Mouse (Mus musculus) hindbrain, embryonic 12.5 days (tissue): ENCODE measurements around the gene Acadsb. TPM values are rescaled to one million over a fixed set of nuclear protein-coding genes. Genes with fewer than 3 reads are reported as not detected.
"Not testable (repeated sequence)": the region's sequence is repeated elsewhere in the genome, so short reads cannot be mapped to it uniquely, and the experiment has no call there.

Experiments used
- ATAC-seq: fragments of 200-750 bp; cut with Nextera tagmentation; 2 replicates; pipeline ENCODE4 v1.8.0; 2017; ENCODE audit warnings: moderate TSS enrichment; ENCODE audit not compliant: low FRiP score
- H3K27ac ChIP-seq: fragments of 300-500 bp; sonication (generic); 2 replicates; pipeline ENCODE4 v1.5.1; 2016; ENCODE audit warnings: mild to moderate bottlenecking
- H3K27me3 ChIP-seq: fragments of 300-500 bp; sonication (generic); 2 replicates; pipeline ENCODE4 v1.6.1; 2016; ENCODE audit warnings: mild to moderate bottlenecking
- H3K36me3 ChIP-seq: fragments of 300-500 bp; sonication (generic); 2 replicates; pipeline ENCODE4 v1.6.1; 2016; ENCODE audit warnings: mild to moderate bottlenecking
- H3K4me1 ChIP-seq: fragments of 300-500 bp; sonication (generic); 2 replicates; pipeline ENCODE4 v1.6.1; 2016
- H3K4me2 ChIP-seq: fragments of 300-500 bp; sonication (generic); replicated peaks from 2 replicates; pipeline ENCODE4 v1.6.1; 2016; ENCODE audit warnings: mild to moderate bottlenecking
- H3K4me3 ChIP-seq: fragments of 300-500 bp; sonication (generic); 2 replicates; pipeline ENCODE4 v1.5.1; 2016; ENCODE audit warnings: mild to moderate bottlenecking
- H3K9ac ChIP-seq: fragments of 300-500 bp; sonication (generic); 2 replicates; pipeline ENCODE4 v1.6.1; 2016; ENCODE audit warnings: mild to moderate bottlenecking, moderate library complexity
- H3K9me3 ChIP-seq: fragments of 300-500 bp; sonication (generic); replicated peaks from 2 replicates; pipeline ENCODE4 v1.6.1; 2016; ENCODE audit warnings: mild to moderate bottlenecking
- WGBS: fragments of 180-500 bp; shearing (Covaris S2); methylation state at CpG from one replicate; pipeline ENCODE4 v1.1.7; 2016; 5-methylcytosine and 5-hydroxymethylcytosine counted together
- polyA plus RNA-seq: library from polyadenylated mRNA; unstranded; fragments of >200 nt; fragmentation: Nextera tagmentation; extraction: Ambion mirVana; gene quantifications from 2 replicates; pipeline ENCODE4 v1.2.1, GENCODE M21; 2016

The Acadsb gene
- 107 and 111 TPM in 2 replicates for polyA plus RNA-seq

DNA sequence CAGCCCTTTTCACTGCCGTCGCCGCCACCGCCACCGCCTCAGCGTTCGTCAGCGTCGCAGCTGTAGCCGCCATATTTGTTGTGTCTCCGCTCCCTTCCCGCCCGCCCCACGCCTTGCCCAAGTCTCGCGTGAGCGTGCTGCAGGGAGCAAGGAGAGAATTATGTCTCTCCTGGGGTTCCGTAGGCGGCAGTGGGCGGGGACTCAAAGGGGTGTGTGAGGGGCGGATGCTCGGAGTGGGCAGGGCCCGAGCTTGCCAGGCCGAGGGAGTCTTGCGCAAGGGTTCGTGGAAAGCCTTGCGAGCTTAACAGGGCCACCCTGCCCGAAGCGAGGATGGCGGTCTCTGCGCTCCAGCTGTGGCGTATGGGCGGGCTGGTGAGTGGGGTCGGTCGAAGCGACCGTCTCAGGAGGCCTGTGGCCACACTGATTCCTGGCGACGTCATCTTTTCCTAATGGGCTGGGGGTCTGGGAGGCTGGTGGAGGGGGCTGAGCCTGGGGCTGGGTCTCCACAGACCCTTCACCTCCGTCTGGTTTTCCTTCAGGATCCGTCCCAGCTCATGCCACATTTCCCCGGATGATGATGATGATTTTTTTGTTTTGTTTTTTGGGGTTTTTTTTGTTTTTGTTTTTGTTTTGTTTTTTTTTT is at the start of gene Acadsb, which contains the start of gene Ikzf5:
Acadsb (plus strand) TSS at position 186 of the 643 bp plus-strand sequence.
Ikzf5 (minus strand) TSS at position 106 of the 643 bp plus-strand sequence.
- Histone ChIP-seq H3K27me3 (no peaks in the 10 kb centered on the region), H3K9me3 (no peaks in the 10 kb centered on the region), H3K4me1 (peaks cover 19% of the 10 kb centered on the region), H3K36me3 (no peaks in the 10 kb centered on the region), H3K9ac (peak within 1 kb of the TSS; percentile 94), H3K4me2 (peak within 1 kb of the TSS; percentile 67), H3K4me3 (peak within 1 kb of the TSS; percentile 97), H3K27ac (peak within 1 kb of the TSS; percentile 77)
- under 1% methylated on average over 42 of the region's 42 CpGs for WGBS
- ATAC-seq, result peak; percentile 97

DNA sequence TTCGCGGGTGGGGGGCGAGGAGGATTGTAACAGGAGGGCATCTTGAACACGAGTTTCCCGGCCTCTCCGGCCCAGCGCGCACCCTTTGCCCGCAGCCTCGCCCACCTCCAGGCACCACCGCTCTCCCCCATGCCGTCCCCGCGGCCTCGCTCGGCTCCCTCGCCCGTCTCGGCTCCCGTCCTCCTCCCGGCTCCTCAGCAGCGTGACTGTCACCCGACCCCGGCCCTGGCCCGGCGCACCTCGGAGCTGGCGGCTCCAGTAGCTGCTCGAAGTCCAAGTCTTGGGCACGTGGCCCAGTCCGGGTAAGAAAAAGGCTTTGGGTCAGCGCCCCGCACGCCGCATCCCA is 48.2 kb upstream of the Acadsb start:
- Histone ChIP-seq H3K9me3 (no peaks in the 10 kb centered on the region), H3K27me3 (no peaks in the 10 kb centered on the region), H3K4me1 (peaks cover 14% of the 10 kb centered on the region), H3K36me3 (peaks cover 19% of the 10 kb centered on the region), H3K9ac (peak overlapping the region; percentile 92), H3K4me3 (peak overlapping the region; percentile 85), H3K4me2 (peak overlapping the region; percentile 78), H3K27ac (peak overlapping the region; percentile 85)
- under 1% methylated on average over 35 of the region's 35 CpGs for WGBS
- peak; percentile 90 for ATAC-seq

GRCm38 (mm10) chr7:131362615-131363300 is 47.6 kb upstream of the Acadsb start, which contains the start of gene 2310057M21Rik:
Gene 2310057M21Rik (minus strand): TSS chr7:131362759.
- under 1% methylated on average over 55 of the region's 55 CpGs for WGBS

GRCm38 (mm10) chr7:131364131-131364530 is 46.3 kb upstream of the Acadsb start:
- 96% methylated on average over 8 of the region's 8 CpGs for WGBS
- Histone ChIP-seq H3K4me1 (peaks cover 14% of the 10 kb centered on the region), H3K36me3 (0 out of 2 replicates have a peak, but pooled peaks cover 2% of the 10 kb centered on the region), H3K27ac (no peak overlapping the region), H3K9me3 (no peaks in the 10 kb centered on the region), H3K4me2 (no peak overlapping the region), H3K27me3 (no peaks in the 10 kb centered on the region), H3K4me3 (no peak overlapping the region), H3K9ac (no peak overlapping the region)
- ATAC-seq, result no peak

More at GRCm38 (mm10) chr7:131362615-131363300, 47.6 kb upstream of the Acadsb start, which contains the start of gene 2310057M21Rik:
- peaks cover 14% of the 10 kb centered on the region for H3K4me1 ChIP-seq
- H3K4me2 ChIP-seq, result peak within 1 kb of the TSS; percentile 78
- H3K4me3 ChIP-seq, result peak within 1 kb of the TSS; percentile 85
- peak within 1 kb of the TSS; percentile 92 for H3K9ac ChIP-seq
- H3K36me3 ChIP-seq, result peaks cover 14% of the 10 kb centered on the region
- peak within 1 kb of the TSS; percentile 87 for H3K27ac ChIP-seq
- peak; percentile 99 for ATAC-seq
- no peaks in the 10 kb centered on the region for H3K27me3 ChIP-seq
- H3K9me3 ChIP-seq, result no peaks in the 10 kb centered on the region

GRCm38 (mm10) chr7:131370648-131371469 is 39.5 kb upstream of the Acadsb start, which contains the start of gene Pstk:
Gene Pstk (plus strand): TSS chr7:131371141.
- peak within 1 kb of the TSS; percentile 79 for H3K4me2 ChIP-seq
- H3K4me1 ChIP-seq, result peaks cover 5% of the 10 kb centered on the region
- no peaks in the 10 kb centered on the region for H3K9me3 ChIP-seq
- peak; percentile 97 for ATAC-seq
- H3K4me3 ChIP-seq, result peak within 1 kb of the TSS; percentile 76
- peak within 1 kb of the TSS; percentile 85 for H3K9ac ChIP-seq
- WGBS, result 4% methylated on average over 47 of the region's 47 CpGs
- H3K27ac ChIP-seq, result peak within 1 kb of the TSS; percentile 89
- no peaks in the 10 kb centered on the region for H3K27me3 ChIP-seq
- H3K36me3 ChIP-seq, result no peaks in the 10 kb centered on the region

DNA sequence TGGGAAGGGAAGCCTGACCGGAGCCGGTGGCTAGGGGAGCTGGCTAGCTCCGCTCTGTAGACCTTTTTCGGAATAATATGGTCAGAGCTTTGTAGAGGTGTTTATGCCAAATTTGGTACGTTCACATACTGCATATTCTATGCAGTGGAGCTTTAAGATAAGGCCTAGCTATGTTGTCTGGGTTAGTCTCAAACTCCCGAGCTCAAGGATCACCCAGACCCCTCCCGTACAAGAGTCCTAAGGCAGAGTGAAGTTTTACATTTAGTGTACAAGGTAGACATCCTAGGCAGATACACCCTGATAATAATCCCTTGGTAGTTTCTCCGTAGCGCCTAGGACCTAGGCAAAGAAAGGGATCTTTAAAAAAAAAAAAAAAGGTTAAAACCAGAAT is 38.9 kb upstream of the Acadsb start:
- Histone ChIP-seq H3K27me3 (no peaks in the 10 kb centered on the region), H3K4me1 (peaks cover 5% of the 10 kb centered on the region), H3K9ac (peak overlapping the region; percentile 85), H3K27ac (peak overlapping the region; percentile 89), H3K36me3 (no peaks in the 10 kb centered on the region), H3K9me3 (no peaks in the 10 kb centered on the region), H3K4me2 (peak overlapping the region; percentile 79), H3K4me3 (peak overlapping the region; percentile 76)
- WGBS, result 6% methylated on average over 9 of the region's 9 CpGs
- 0 out of 2 replicates have a peak, but pooled peaks have one; percentile 19 for ATAC-seq

GRCm38 (mm10) chr7:131371880-131372651 is 38.3 kb upstream of the Acadsb start:
- Histone ChIP-seq H3K36me3 (no peaks in the 10 kb centered on the region), H3K4me3 (peak overlapping the region; percentile 76), H3K4me1 (peaks cover 5% of the 10 kb centered on the region), H3K27me3 (no peaks in the 10 kb centered on the region), H3K27ac (no peak overlapping the region), H3K4me2 (peak overlapping the region; percentile 79), H3K9ac (peak overlapping the region; percentile 85), H3K9me3 (no peaks in the 10 kb centered on the region)
- no peak for ATAC-seq
- WGBS, result 78% methylated on average over 9 of the region's 9 CpGs

GRCm38 (mm10) chr7:131391761-131392160 is 18.6 kb upstream of the Acadsb start:
- not testable (repeated sequence) for H3K9ac ChIP-seq, H3K27ac ChIP-seq, H3K4me2 ChIP-seq, H3K27me3 ChIP-seq, H3K4me3 ChIP-seq, H3K9me3 ChIP-seq, H3K4me1 ChIP-seq, ATAC-seq
- 87% methylated on average over 6 of the region's 7 CpGs for WGBS
- peaks cover 35% of the 10 kb centered on the region for H3K36me3 ChIP-seq

DNA sequence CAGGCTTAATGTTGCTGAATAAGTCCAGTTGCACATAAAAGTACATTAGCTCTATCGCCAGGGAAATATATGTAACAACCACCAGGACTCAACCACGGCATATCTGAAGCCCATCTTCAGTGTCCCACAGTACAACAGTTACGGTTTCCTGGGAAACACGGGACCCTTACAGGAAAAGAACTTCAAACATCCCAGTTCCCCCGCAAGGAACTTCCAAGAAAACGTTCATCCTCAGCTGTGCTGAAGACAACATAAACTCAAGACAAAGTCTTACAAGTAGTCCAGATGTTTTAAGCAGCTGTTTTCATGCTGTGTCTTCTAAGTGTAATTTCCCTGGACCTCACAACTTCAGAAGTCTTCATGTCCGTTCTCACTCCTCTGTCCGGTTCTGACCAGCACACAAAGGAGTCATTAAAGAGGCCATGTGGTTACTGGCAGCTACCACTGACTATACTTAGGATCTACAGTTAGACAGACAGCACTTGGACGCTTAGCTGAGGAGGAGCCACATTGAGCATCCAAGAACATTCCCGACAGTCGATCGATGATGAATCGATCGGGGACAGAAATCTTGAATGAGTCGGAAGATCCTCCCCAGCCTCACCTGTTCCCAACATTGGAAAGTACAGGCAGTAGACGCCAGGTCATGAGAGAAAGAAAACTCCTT is 947 bp upstream of the Acadsb start:
- Histone ChIP-seq H3K9ac (peak overlapping the region; percentile 94), H3K4me1 (peaks cover 19% of the 10 kb centered on the region), H3K9me3 (no peaks in the 10 kb centered on the region), H3K36me3 (no peaks in the 10 kb centered on the region), H3K4me2 (peak overlapping the region; percentile 67), H3K27ac (0 out of 2 replicates have a peak overlapping the region, but pooled peaks have one; percentile 77), H3K27me3 (no peaks in the 10 kb centered on the region), H3K4me3 (peak overlapping the region; percentile 97)
- WGBS, result 8% methylated on average over 16 of the region's 16 CpGs
- ATAC-seq, result no peak

- Histone ChIP-seq H3K9ac (peak overlapping the region; percentile 94), H3K4me2 (peak overlapping the region; percentile 67), H3K4me1 (peaks cover 19% of the 10 kb centered on the region), H3K27me3 (no peaks in the 10 kb centered on the region), H3K36me3 (no peaks in the 10 kb centered on the region), H3K9me3 (no peaks in the 10 kb centered on the region), H3K4me3 (peak overlapping the region; percentile 97), H3K27ac (peak overlapping the region; percentile 77)
- peak; percentile 70 for ATAC-seq
- under 1% methylated on average over 38 of the region's 38 CpGs for WGBS
Measured at GRCm38 (mm10) chr7:131409988-131410385, 414 bp upstream of the Acadsb start.
